Mouse (Mus musculus) heart, adult 2 months (tissue): ENCODE data around the gene Prkaca. TPM values are rescaled to one million over a fixed set of nuclear protein-coding genes. Genes with fewer than 3 reads are reported as not detected.
A peak's percentile ranks its signal among the peaks of the same experiment; 100 is the strongest.

Experiments
- DNase-seq, 2 experiments: peaks; one replicate each; pipeline ENCODE4 v3.0.0; 2021
- H3K27ac ChIP-seq: fragments of 200-600 bp; 2 replicates; pipeline ENCODE4 v1.8.1; 2022
- H3K27me3 ChIP-seq: fragments of 200-500 bp; 2 replicates; pipeline ENCODE4 v1.6.1; 2012; ENCODE audit warnings: mild to moderate bottlenecking, low read length, inconsistent platforms, mixed read lengths; ENCODE audit not compliant: control insufficient read depth, insufficient read depth
- H3K36me3 ChIP-seq: fragments of 200-500 bp; 2 replicates; pipeline ENCODE4 v1.6.1; 2012; ENCODE audit warnings: low read length, inconsistent platforms; ENCODE audit not compliant: control insufficient read depth, insufficient read depth
- H3K4me1 ChIP-seq: fragments of 200-500 bp; 2 replicates; pipeline ENCODE4 v1.6.1; 2011; ENCODE audit warnings: low read length; ENCODE audit not compliant: control insufficient read depth, insufficient read depth
- H3K4me3 ChIP-seq: fragments of 200-600 bp; 2 replicates; pipeline ENCODE4 v1.8.1; 2022
- H3K79me2 ChIP-seq: fragments of 200-500 bp; replicated peaks from 2 replicates; pipeline ENCODE4 v1.6.1; 2012; ENCODE audit warnings: mild to moderate bottlenecking, inconsistent platforms, low read length, moderate library complexity, mixed read lengths; ENCODE audit not compliant: control insufficient read depth, insufficient read depth
- H3K9ac ChIP-seq: fragments of 200-500 bp; 2 replicates; pipeline ENCODE4 v1.6.1; 2012; ENCODE audit warnings: low read depth, mild to moderate bottlenecking, control low read depth, inconsistent platforms, low read length, mixed read lengths
- CTCF ChIP-seq: fragments of 200-600 bp; IDR thresholded peaks from 2 replicates; pipeline ENCODE4 v1.8.1; 2022; ENCODE audit warnings: antibody characterized with exemption, mild to moderate bottlenecking, moderate library complexity
- EP300 ChIP-seq: fragments of 200-500 bp; IDR thresholded peaks from 2 replicates; pipeline ENCODE4 v1.6.1; 2011; ENCODE audit warnings: low read depth, low read length, control low read depth; ENCODE audit not compliant: insufficient read depth
- POLR2A ChIP-seq: fragments of 200-500 bp; IDR thresholded peaks from 2 replicates; pipeline ENCODE4 v1.6.1; 2011; ENCODE audit warnings: mild to moderate bottlenecking, low read depth, low read length, control low read depth; ENCODE audit not compliant: insufficient read depth
- WGBS: fragments of 180-500 bp; shearing (Covaris S2); methylation state at CpG from one replicate; pipeline ENCODE4 v1.1.7; 2018; 5-methylcytosine and 5-hydroxymethylcytosine counted together
- intact Hi-C: fragments of 180-260 bp; cut with DNase I; formaldehyde crosslinking; loops from one replicate; pipeline ENCODE4 v1.15.1; 2025
- polyA plus RNA-seq: library from polyadenylated mRNA; depleted of rRNA; stranded (reverse); fragments of >200 nt; gene quantifications from 2 replicates; pipeline ENCODE4 v1.2.3, GENCODE M21; 2012
- total RNA-seq, 2 experiments: library from RNA; stranded (reverse); gene quantifications; 2 replicates each; pipeline ENCODE4 v1.2.3; 2021

The Prkaca gene
- total and polyA plus RNA-seq, 3 experiments, result 239 to 331 (median 306) TPM

- Histone ChIP-seq H3K27me3 (no peaks in the 10 kb centered on the region), H3K27ac (no peak overlapping the region), H3K9ac (no peak overlapping the region), H3K36me3 (no peaks in the 10 kb centered on the region), H3K4me3 (no peak overlapping the region), H3K79me2 (no peaks in the 10 kb centered on the region), H3K4me1 (no peaks in the 10 kb centered on the region; the same call in 1 of the 2 replicates)
- no peak for DNase-seq
- intact Hi-C loops, result no loop called here
- TF ChIP-seq POLR2A (no peak), CTCF (no peak), EP300 (no peak)
- 93% methylated on average over 5 of the region's 5 CpGs for WGBS
Observed at GRCm38 (mm10) chr8:84015833-84016232, 43.0 kb downstream of the Prkaca start.

GRCm38 (mm10) chr8:84019738-84020137 lies 46.9 kb downstream of the Prkaca start:
- TF ChIP-seq CTCF (no peak), EP300 (no peak), POLR2A (no peak)
- intact Hi-C loops, result no loop called here

GRCm38 (mm10) chr8:84021096-84021495 lies 48.3 kb downstream of the Prkaca start, which contains the start of gene Palm3:
Palm3 (plus strand) TSS chr8:84021471.
- Histone ChIP-seq H3K79me2 (no peaks in the 10 kb centered on the region), H3K9ac (no peak within 1 kb of the TSS), H3K36me3 (peaks cover 4% of the 10 kb centered on the region; the same call in 1 of the 2 replicates), H3K4me1 (peaks cover 9% of the 10 kb centered on the region), H3K27me3 (no peaks in the 10 kb centered on the region; the same call in 1 of the 2 replicates), H3K27ac (no peak within 1 kb of the TSS), H3K4me3 (no peak within 1 kb of the TSS)
- TF ChIP-seq POLR2A (no peak), EP300 (no peak), CTCF (no peak)
- intact Hi-C loops, result no loop called here
- no peak for DNase-seq
- WGBS, result 42% methylated on average over 18 of the region's 18 CpGs

More at GRCm38 (mm10) chr8:84019738-84020137, 46.9 kb downstream of the Prkaca start:
- 88% methylated on average over 9 of the region's 9 CpGs for WGBS
- H3K27me3 ChIP-seq, result no peaks in the 10 kb centered on the region; the same call in 1 of the 2 replicates
- H3K79me2 ChIP-seq, result no peaks in the 10 kb centered on the region
- H3K4me1 ChIP-seq, result peaks cover 9% of the 10 kb centered on the region
- no peak overlapping the region for H3K4me3 ChIP-seq
- no peak for DNase-seq
- no peak overlapping the region for H3K27ac ChIP-seq
- H3K9ac ChIP-seq, result no peak overlapping the region
- peaks cover 4% of the 10 kb centered on the region; the same call in 1 of the 2 replicates for H3K36me3 ChIP-seq

- TF ChIP-seq CTCF (no peak), EP300 (no peak)
- Histone ChIP-seq H3K36me3 (peaks cover 4% of the 10 kb centered on the region; the same call in 1 of the 2 replicates), H3K27me3 (no peaks in the 10 kb centered on the region; the same call in 1 of the 2 replicates), H3K79me2 (no peaks in the 10 kb centered on the region), H3K4me3 (no peak overlapping the region), H3K9ac (no peak overlapping the region), H3K4me1 (peaks cover 9% of the 10 kb centered on the region), H3K27ac (no peak overlapping the region)
- DNase-seq, result no peak
- WGBS, result 52% methylated on average over 12 of the region's 12 CpGs
- intact Hi-C loops, result no loop called here
Observed at GRCm38 (mm10) chr8:84021569-84021968, 48.8 kb downstream of the Prkaca start.

GRCm38 (mm10) chr8:84023085-84023484 lies 50.3 kb downstream of the Prkaca start:
- Histone ChIP-seq H3K9ac (no peak overlapping the region), H3K27ac (peak overlapping the region; percentile 67), H3K36me3 (peaks cover 4% of the 10 kb centered on the region; the same call in 1 of the 2 replicates), H3K4me3 (peak overlapping the region; percentile 13; the same call in 1 of the 2 replicates), H3K27me3 (no peaks in the 10 kb centered on the region; the same call in 1 of the 2 replicates), H3K4me1 (peaks cover 9% of the 10 kb centered on the region), H3K79me2 (no peaks in the 10 kb centered on the region)
- intact Hi-C loops, result no loop called here
- peak; percentile 78 for TF ChIP-seq EP300
- no peak for TF ChIP-seq POLR2A
- WGBS, result 3% methylated on average over 5 of the region's 5 CpGs
- DNase-seq, result peak; percentile 80 to 87

- peak overlapping the region; percentile 13; the same call in 1 of the 2 replicates for H3K4me3 ChIP-seq
- H3K4me1 ChIP-seq, result peaks cover 9% of the 10 kb centered on the region
- no peak overlapping the region for H3K9ac ChIP-seq
- WGBS, result 37% methylated on average over 1 of the region's 1 CpGs
- no peak for TF ChIP-seq CTCF
- no peak for TF ChIP-seq EP300
- H3K36me3 ChIP-seq, result peaks cover 4% of the 10 kb centered on the region; the same call in 1 of the 2 replicates
- intact Hi-C loops, result loop anchor here (2.0 kb wide), 1 partner anchor 13 kb away; no protein-coding TSS in a partner anchor
- H3K27ac ChIP-seq, result peak overlapping the region; percentile 67
- H3K27me3 ChIP-seq, result no peaks in the 10 kb centered on the region; the same call in 1 of the 2 replicates
- DNase-seq, result no peak
- H3K79me2 ChIP-seq, result no peaks in the 10 kb centered on the region
Observed at GRCm38 (mm10) chr8:84023631-84024030, 50.8 kb downstream of the Prkaca start.
